Mouse (Mus musculus): Measurements from ENCODE around the gene Shc2.

DNA sequence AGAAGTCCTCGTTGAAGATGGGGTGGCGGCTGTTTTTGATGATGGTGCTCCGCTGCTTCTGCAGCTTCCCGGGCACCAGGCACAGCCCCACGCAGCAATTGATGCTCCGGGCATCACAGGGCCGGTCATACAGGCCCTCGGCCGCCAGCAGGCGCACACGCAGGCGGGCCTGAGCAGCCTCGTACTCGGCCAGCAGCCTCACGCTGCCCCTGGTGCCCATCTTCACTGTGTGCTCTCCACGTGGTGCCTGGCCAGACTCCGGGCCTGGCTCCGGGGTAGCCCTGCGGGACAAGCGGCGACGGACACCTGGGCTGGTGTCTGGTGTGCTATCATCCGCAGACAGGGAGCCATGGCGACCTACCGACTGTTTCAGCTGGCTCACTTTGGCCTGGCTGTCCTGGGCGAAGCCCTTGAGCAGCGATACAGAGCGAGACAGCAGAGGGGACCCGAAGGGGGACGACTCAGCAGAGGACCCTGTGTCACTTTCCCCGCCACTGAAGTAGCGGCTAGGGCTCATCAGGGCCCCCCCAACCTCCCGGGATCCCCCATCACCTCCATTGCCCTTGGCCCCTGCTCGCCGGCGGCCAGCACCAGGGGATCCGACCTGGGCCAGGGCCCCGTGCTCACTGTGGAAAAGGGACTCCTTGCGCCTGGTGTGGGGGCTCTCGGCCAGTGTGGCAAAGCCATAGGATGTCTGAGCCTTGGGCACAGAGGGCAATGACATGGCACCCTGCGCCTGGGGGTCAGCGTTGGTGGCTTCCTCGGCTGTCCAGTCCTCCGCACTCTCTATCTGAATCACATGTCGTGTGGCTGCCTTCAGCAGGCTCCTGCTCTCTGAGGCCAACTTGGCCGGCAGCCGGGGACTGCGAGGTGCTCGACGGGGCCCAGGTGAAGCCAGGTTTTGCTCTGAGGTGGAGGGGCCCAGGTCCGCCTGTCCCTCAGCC is 25.3 kb downstream of the Shc2 start:
- TF ChIP-seq POLR2A (IDR thresholded peaks at IDR 0.05; ENCODE audit: insufficient read length, low read depth) (no peak), E2F4 (IDR thresholded peaks at IDR 0.05; ENCODE audit: insufficient read depth) (no peak)
